Mouse (Mus musculus) embryonic facial prominence, embryonic 15.5 days (tissue): Measurements from ENCODE around the gene Il9. TPM values are rescaled to one million over a fixed set of nuclear protein-coding genes. Genes with fewer than 3 reads are reported as not detected.

Source experiments
- ATAC-seq: fragments of 200-750 bp; cut with Nextera tagmentation; 2 replicates; pipeline ENCODE4 v1.8.0; 2017; ENCODE audit warnings: low read depth, moderate TSS enrichment; ENCODE audit not compliant: insufficient number of reproducible peaks, low FRiP score, low TSS enrichment
- H3K27ac ChIP-seq: fragments of 300-500 bp; sonication (generic); replicated peaks from 2 replicates; pipeline ENCODE4 v1.5.1; 2015; ENCODE audit warnings: mild to moderate bottlenecking, inconsistent platforms
- H3K27me3 ChIP-seq: fragments of 300-500 bp; sonication (generic); 2 replicates; pipeline ENCODE4 v1.6.1; 2015; ENCODE audit warnings: inconsistent platforms
- H3K36me3 ChIP-seq: fragments of 300-500 bp; sonication (generic); 2 replicates; pipeline ENCODE4 v1.6.1; 2015; ENCODE audit warnings: mild to moderate bottlenecking, inconsistent platforms
- H3K4me1 ChIP-seq: fragments of 300-500 bp; sonication (generic); 2 replicates; pipeline ENCODE4 v1.6.1; 2015; ENCODE audit warnings: inconsistent platforms
- H3K4me2 ChIP-seq: fragments of 300-500 bp; sonication (generic); replicated peaks from 2 replicates; pipeline ENCODE4 v1.6.1; 2015; ENCODE audit warnings: mild to moderate bottlenecking, inconsistent platforms
- H3K4me3 ChIP-seq: fragments of 300-500 bp; sonication (generic); replicated peaks from 2 replicates; pipeline ENCODE4 v1.5.1; 2015; ENCODE audit warnings: mild to moderate bottlenecking, inconsistent platforms
- H3K9ac ChIP-seq: fragments of 300-500 bp; sonication (generic); 2 replicates; pipeline ENCODE4 v1.6.1; 2015; ENCODE audit warnings: inconsistent platforms
- H3K9me3 ChIP-seq: fragments of 300-500 bp; sonication (generic); replicated peaks from 2 replicates; pipeline ENCODE4 v1.6.1; 2016; ENCODE audit warnings: inconsistent platforms
- WGBS: fragments of 180-500 bp; shearing (Covaris S2); methylation state at CpG from one replicate; pipeline ENCODE4 v1.1.7; 2015; 5-methylcytosine and 5-hydroxymethylcytosine counted together
- polyA plus RNA-seq: library from polyadenylated mRNA; unstranded; fragments of >200 nt; fragmentation: Nextera tagmentation; extraction: Ambion mirVana; gene quantifications from 2 replicates; pipeline ENCODE4 v1.2.1, GENCODE M21; 2015

Il9 gene
- polyA plus RNA-seq, 1 experiment from 2014 or later: not detected

- Histone ChIP-seq H3K36me3 (no peaks in the 10 kb centered on the region), H3K9me3 (no peaks in the 10 kb centered on the region), H3K9ac (no peak overlapping the region), H3K27ac (no peak overlapping the region), H3K4me2 (no peak overlapping the region), H3K4me1 (no peaks in the 10 kb centered on the region), H3K4me3 (no peak overlapping the region), H3K27me3 (no peaks in the 10 kb centered on the region)
- ATAC-seq: no peak
- 58% methylated on average over 6 of the region's 6 CpGs for WGBS
Observed at GRCm38 (mm10) chr13:56506871-56507496, 24.9 kb upstream of the Il9 start.

DNA sequence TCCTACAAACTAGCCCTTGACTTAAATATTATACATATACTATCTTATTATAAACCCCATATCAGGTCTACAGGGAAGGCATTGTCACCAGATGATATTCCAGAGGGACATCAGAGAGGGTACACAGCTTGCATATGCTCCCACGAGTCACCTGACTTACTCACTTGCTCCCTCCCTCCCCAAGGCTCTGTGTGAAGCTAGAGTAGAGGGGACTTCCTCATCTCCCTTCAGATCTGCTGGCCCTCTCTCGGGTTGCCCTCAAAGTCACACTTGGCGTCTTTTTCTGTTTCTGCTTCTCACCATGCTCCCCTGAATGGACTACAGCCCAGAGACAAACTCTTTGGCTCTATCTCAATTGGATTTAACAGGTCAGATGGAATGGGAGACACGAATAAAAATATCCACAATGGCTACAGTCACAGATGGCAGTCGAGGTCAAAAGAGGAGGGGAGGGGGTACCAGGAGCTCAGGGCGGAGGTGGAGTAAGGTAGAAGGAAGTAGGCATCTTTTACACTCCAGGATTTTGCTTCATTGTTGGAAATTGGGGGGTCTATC is 19.9 kb upstream of the Il9 start:
- Histone ChIP-seq H3K4me2 (no peak overlapping the region), H3K36me3 (no peaks in the 10 kb centered on the region)

DNA sequence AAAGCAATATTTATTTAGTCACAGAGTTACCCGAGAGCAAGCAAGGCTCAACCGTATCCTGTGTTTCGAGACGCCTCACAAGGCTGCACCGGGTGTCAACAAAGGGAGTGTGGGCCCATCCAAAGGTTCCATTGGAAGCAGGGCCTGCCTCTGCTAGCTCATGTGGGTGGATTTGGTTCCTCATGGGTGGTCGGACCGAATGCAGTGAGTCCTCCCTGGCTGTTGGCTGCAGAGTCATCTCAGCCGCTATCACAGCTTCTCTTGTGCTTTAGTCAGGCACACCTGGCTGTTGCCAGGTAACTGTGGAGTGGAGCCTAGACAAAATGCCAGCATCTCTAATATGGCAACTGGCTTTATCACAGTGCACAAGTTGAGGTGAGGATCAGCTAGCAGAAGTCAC is 18.6 kb upstream of the Il9 start:
- H3K4me1 ChIP-seq: no peaks in the 10 kb centered on the region
- H3K4me2 ChIP-seq: no peak overlapping the region
- H3K27me3 ChIP-seq: no peaks in the 10 kb centered on the region
- H3K4me3 ChIP-seq: no peak overlapping the region
- WGBS: 83% methylated on average over 8 of the region's 8 CpGs
- no peaks in the 10 kb centered on the region for H3K9me3 ChIP-seq
- H3K9ac ChIP-seq: no peak overlapping the region
- H3K27ac ChIP-seq: no peak overlapping the region
- no peak for ATAC-seq
- H3K36me3 ChIP-seq: no peaks in the 10 kb centered on the region

More for the DNA sequence above, 19.9 kb upstream of the Il9 start:
- no peaks in the 10 kb centered on the region for H3K27me3 ChIP-seq
- ATAC-seq: no peak
- no peaks in the 10 kb centered on the region for H3K9me3 ChIP-seq
- no peak overlapping the region for H3K27ac ChIP-seq
- no peak overlapping the region for H3K9ac ChIP-seq
- no peak overlapping the region for H3K4me3 ChIP-seq
- 69% methylated on average over 6 of the region's 6 CpGs for WGBS
- H3K4me1 ChIP-seq: no peaks in the 10 kb centered on the region

DNA sequence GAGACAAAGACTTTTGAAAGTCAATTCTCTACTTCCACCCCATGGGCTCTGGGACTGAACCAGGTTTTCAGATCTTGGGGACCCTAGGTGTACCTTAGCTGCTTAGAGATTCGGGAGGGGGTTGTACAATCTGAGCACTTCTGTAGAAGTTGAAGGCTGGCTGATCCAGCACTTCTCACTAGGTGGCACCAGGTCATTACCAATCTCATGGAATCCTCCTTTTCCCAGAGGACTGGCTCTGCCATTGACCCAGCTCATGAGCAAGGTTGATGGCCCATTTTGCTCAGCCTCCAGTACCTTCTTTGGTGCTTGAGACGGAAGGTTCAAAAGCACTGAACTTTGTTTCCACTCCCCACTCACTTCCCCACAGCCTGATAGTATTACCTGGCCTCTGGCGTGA is 18.1 kb upstream of the Il9 start:
- no peaks in the 10 kb centered on the region for H3K27me3 ChIP-seq
- H3K4me2 ChIP-seq: no peak overlapping the region
- no peaks in the 10 kb centered on the region for H3K36me3 ChIP-seq
- 70% methylated on average over 3 of the region's 3 CpGs for WGBS
- no peak overlapping the region for H3K4me3 ChIP-seq
- no peak overlapping the region for H3K9ac ChIP-seq
- no peaks in the 10 kb centered on the region for H3K9me3 ChIP-seq
- H3K27ac ChIP-seq: no peak overlapping the region
- no peak for ATAC-seq
- H3K4me1 ChIP-seq: no peaks in the 10 kb centered on the region

DNA sequence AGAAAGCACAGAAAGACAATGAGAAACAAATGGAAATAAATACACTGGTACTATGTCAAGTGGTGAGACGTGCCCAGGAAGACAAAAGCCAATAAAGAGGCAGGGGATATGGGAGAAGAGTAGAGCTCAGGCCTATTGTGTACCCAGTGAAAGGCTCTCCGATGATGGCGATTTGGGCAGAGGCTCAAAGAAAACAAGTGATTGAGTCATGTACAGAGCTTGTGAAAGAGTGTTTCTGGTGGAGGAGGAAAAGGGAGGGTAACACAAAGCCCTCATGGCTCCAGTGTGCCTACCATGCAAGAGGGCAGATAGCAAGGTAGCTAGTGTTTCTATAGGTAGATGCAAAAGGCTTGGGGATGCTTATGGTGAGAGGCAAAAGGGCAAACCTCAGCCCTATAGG is 12.4 kb upstream of the Il9 start:
- H3K9me3 ChIP-seq: no peaks in the 10 kb centered on the region
- no peaks in the 10 kb centered on the region for H3K4me1 ChIP-seq
- H3K27ac ChIP-seq: no peak overlapping the region
- no peak overlapping the region for H3K4me2 ChIP-seq
- H3K9ac ChIP-seq: no peak overlapping the region
- no peaks in the 10 kb centered on the region for H3K27me3 ChIP-seq
- H3K4me3 ChIP-seq: no peak overlapping the region
- ATAC-seq: no peak
- 76% methylated on average over 3 of the region's 3 CpGs for WGBS
- no peaks in the 10 kb centered on the region for H3K36me3 ChIP-seq

- H3K4me1 ChIP-seq: no peaks in the 10 kb centered on the region
- no peaks in the 10 kb centered on the region for H3K36me3 ChIP-seq
- 60% methylated on average over 5 of the region's 5 CpGs for WGBS
- no peak for ATAC-seq
- no peaks in the 10 kb centered on the region for H3K9me3 ChIP-seq
- H3K4me2 ChIP-seq: no peak overlapping the region
- H3K27ac ChIP-seq: no peak overlapping the region
- no peak overlapping the region for H3K4me3 ChIP-seq
- H3K27me3 ChIP-seq: no peaks in the 10 kb centered on the region
- H3K9ac ChIP-seq: no peak overlapping the region
Observed at GRCm38 (mm10) chr13:56488012-56488411, 6.0 kb upstream of the Il9 start.

- WGBS: 82% methylated on average over 6 of the region's 6 CpGs
- Histone ChIP-seq H3K36me3 (no peaks in the 10 kb centered on the region), H3K27me3 (peaks cover 5% of the 10 kb centered on the region; the same call in 1 of the 2 replicates), H3K9me3 (no peaks in the 10 kb centered on the region), H3K27ac (no peak overlapping the region), H3K4me1 (peaks cover 12% of the 10 kb centered on the region; the same call in 1 of the 2 replicates), H3K4me2 (no peak overlapping the region), H3K4me3 (no peak overlapping the region), H3K9ac (no peak overlapping the region)
- ATAC-seq: no peak
Observed at GRCm38 (mm10) chr13:56478027-56478426, 4.0 kb downstream of the Il9 start.

DNA sequence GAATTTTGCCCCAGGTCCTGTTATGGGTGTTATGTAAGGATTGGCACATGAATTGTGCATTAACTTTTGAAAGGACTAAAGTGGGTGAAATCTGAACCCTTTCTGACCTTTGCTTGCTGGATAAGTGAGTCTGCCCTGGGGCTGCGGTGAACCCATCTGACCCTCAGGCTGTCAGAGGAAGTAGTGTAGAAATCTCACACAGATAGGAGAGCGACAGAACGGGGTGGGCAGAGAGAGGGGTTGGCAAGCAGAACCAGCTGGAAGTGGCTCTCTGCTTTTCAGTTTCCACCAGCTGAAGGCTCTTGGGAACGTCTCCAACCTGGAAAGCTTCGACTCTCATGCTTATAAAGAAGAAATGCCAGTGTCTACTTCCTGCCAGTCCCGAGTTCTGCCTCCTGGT is 4.8 kb downstream of the Il9 start:
- H3K27ac ChIP-seq: no peak overlapping the region
- no peak overlapping the region for H3K4me2 ChIP-seq
- 20% methylated on average over 6 of the region's 6 CpGs for WGBS
- no peak for ATAC-seq
- H3K9me3 ChIP-seq: no peaks in the 10 kb centered on the region
- H3K4me3 ChIP-seq: no peak overlapping the region
- H3K4me1 ChIP-seq: peaks cover 12% of the 10 kb centered on the region; the same call in 1 of the 2 replicates
- H3K9ac ChIP-seq: no peak overlapping the region
- peaks cover 5% of the 10 kb centered on the region; the same call in 1 of the 2 replicates for H3K27me3 ChIP-seq
- H3K36me3 ChIP-seq: no peaks in the 10 kb centered on the region

- Histone ChIP-seq H3K4me1 (peaks cover 12% of the 10 kb centered on the region; the same call in 1 of the 2 replicates), H3K4me3 (no peak overlapping the region), H3K4me2 (no peak overlapping the region), H3K9ac (no peak overlapping the region), H3K27ac (no peak overlapping the region), H3K27me3 (peaks cover 5% of the 10 kb centered on the region; the same call in 1 of the 2 replicates), H3K9me3 (no peaks in the 10 kb centered on the region), H3K36me3 (no peaks in the 10 kb centered on the region)
- no peak for ATAC-seq
- 30% methylated on average over 5 of the region's 5 CpGs for WGBS
Observed at GRCm38 (mm10) chr13:56476790-56477189, 5.3 kb downstream of the Il9 start.

- no peak for ATAC-seq
- peaks cover 5% of the 10 kb centered on the region; the same call in 1 of the 2 replicates for H3K27me3 ChIP-seq
- H3K4me3 ChIP-seq: no peak overlapping the region
- no peak overlapping the region for H3K27ac ChIP-seq
- no peak overlapping the region for H3K4me2 ChIP-seq
- H3K9ac ChIP-seq: no peak overlapping the region
- H3K36me3 ChIP-seq: no peaks in the 10 kb centered on the region
- 30% methylated on average over 4 of the region's 4 CpGs for WGBS
- H3K4me1 ChIP-seq: peaks cover 16% of the 10 kb centered on the region
- no peaks in the 10 kb centered on the region for H3K9me3 ChIP-seq
Observed at GRCm38 (mm10) chr13:56475363-56475762, 6.7 kb downstream of the Il9 start.

DNA sequence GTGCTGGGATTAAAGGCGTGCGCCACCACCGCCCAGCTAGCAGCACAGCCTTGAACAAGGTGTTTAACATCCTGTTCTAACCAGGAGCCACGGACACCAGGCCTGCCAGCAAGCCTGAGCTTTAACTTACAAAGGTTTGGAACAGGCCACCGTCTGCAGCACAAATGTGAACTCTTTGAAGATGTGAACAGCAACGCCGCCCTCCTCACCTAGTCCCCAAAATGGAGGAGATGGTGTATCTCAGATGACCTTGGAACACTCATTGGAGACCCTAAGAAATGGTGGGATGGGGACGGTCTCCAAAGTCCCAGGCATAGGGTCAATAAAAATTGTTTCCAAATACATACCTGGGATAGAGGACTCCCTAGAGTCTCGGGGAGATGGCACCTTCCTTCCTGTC is 9.4 kb downstream of the Il9 start:
- peaks cover 5% of the 10 kb centered on the region; the same call in 1 of the 2 replicates for H3K27me3 ChIP-seq
- ATAC-seq: no peak
- no peaks in the 10 kb centered on the region for H3K9me3 ChIP-seq
- H3K9ac ChIP-seq: no peak overlapping the region
- H3K4me2 ChIP-seq: no peak overlapping the region
- 89% methylated on average over 9 of the region's 9 CpGs for WGBS
- H3K36me3 ChIP-seq: no peaks in the 10 kb centered on the region
- H3K4me1 ChIP-seq: peaks cover 16% of the 10 kb centered on the region
- no peak overlapping the region for H3K27ac ChIP-seq
- no peak overlapping the region for H3K4me3 ChIP-seq

- Histone ChIP-seq H3K27ac (no peak overlapping the region), H3K9me3 (no peaks in the 10 kb centered on the region), H3K36me3 (no peaks in the 10 kb centered on the region), H3K4me1 (peaks cover 9% of the 10 kb centered on the region), H3K9ac (no peak overlapping the region), H3K27me3 (peaks cover 5% of the 10 kb centered on the region; the same call in 1 of the 2 replicates), H3K4me3 (no peak overlapping the region), H3K4me2 (no peak overlapping the region)
- WGBS: 58% methylated on average over 9 of the region's 9 CpGs
- no peak for ATAC-seq
Observed at GRCm38 (mm10) chr13:56471951-56472350, 10.1 kb downstream of the Il9 start.
